Mouse (Mus musculus) right cerebral cortex, adult 18-20 months (tissue): ENCODE data around the gene Ddx47.

Experiments
- DNase-seq: peaks from one replicate; pipeline ENCODE4 v3.0.0; 2022; ENCODE audit warnings: mixed read lengths

Ddx47 gene

GRCm38 (mm10) chr6:135011734-135012116, 313 bp downstream of the Ddx47 start:
- DNase-seq = no peak

DNA sequence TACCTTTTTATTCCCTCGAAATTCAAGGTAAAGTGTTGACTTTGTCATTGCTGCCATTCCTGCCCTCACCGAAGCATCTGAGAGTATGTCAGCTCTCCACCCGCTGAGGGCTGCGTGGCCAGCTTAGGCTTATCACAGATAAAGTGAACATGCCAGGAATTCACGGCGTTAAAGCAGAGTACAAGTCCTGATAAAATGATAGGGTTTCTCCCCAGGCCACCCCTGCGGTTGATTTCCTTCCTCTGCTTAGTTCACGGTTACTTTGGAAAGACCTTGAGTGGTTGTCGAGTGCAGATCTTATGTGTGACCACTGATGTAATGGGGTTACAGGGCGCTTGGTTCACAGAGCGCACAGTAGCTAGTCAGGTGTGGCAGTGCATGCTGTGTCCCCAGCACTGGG, 5.8 kb downstream of the Ddx47 start:
- DNase-seq = no peak

DNA sequence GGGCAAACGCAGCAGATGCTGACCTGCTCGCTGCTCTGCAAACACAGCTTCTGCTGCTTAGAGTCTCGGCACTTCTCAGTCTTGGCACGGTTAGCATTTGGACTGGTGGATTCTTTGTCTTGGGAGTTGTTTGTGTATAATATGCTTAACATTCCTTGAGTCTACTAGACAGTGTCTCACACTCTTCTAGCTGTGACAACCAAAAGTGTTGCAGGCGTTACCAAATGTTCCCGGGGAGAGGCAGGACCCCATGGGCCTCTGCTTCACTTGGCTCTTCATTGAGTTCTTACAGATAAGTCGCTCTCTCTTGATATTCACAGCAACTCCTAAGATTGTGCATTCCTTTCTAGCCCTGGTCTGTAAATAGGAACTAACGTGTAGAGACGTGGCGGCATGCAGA, 8.2 kb downstream of the Ddx47 start:
- no peak for DNase-seq

DNA sequence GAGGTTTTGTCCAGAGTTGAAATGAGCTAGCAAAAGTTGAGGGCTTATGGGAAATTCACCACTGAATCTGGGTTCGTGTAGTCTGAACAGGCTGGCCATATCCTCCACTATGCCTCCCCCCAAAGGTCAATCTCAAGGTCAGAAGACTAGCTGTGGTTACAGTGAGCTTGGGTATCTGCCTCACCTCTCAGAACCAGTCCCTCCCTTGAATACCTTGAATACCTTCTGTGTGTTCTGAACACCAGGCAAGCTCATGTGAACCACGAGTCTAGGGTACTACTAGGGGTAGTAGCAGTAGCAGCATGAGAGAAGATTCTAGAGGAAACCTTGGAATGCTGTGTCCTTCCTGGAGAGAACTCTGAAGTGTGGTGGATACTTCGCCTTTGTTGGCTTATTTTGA, 10.2 kb downstream of the Ddx47 start:
- no peak for DNase-seq

- no peak for DNase-seq
Observed at GRCm38 (mm10) chr6:135023379-135023778, 12.0 kb downstream of the Ddx47 start.

DNA sequence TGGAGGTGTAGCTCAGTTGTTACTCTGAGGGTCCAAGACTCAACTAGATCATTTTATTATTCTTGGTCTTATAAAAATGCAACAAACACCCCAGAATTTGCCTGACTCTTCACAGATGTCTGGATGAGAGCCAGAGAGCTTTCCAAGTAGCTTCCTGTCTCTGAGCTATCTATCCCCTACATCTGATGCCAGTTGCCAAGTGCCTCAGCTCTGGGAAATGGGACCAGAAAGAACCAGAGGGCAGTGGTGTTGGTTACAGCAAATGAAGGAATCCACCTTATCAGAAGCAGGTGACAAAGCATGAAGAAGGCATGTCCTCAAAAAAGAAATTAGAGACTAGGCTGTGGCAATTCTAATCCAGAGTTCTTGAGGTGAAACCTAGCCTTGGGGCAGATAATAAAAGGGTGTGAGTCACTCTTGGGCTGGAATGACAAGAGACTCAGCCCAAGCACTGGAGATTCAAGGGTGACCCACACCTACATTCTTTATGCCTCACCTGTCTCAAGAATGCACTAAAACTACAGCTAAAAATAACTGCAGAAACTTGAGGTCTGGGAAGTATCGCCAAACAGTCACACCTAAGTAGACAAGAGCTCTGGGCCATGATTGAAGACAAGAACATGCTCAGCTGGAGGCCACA, 13.5 kb downstream of the Ddx47 start:
- no peak for DNase-seq

GRCm38 (mm10) chr6:135026232-135026631, 14.8 kb downstream of the Ddx47 start:
- peak; percentile 24 for DNase-seq

DNA sequence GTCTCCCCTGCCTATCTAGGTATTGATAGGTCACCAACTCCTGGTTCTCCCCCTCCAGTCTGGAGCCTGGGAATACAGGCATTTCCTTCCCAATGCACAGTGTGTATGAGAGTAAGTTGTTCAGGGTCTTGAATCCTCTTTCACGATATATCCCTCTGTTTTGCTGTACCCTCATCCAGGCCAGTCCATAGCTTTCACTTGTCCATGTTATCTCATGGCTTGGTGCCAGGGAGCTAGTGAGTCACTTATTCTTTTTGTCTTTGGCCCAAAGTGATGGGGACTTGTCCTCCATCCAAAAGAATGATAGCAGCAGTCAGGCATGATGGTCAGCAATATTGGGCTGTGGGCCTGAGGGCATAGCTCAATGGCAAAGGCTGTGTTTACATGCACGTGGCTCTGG, 15.3 kb downstream of the Ddx47 start:
- DNase-seq = no peak

DNA sequence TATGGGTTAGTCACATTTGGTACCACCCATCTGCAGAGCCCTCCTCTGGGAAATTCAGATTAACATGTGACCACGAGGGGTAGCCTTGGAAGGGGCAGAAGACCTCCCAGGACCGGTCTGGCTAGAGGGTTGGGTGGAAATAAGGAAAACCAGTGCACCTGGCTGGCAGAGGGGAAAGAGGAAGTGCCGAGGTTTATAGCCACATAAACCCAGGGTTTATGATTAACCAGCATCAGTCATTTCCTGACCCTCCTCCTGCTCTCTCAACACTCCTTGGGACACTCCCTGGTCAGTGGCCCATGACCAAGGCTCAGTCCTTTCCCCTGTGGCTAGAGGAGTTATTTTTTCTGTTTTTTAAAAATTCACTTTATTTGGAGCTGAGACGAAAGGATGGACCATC, 17.8 kb downstream of the Ddx47 start:
- no peak for DNase-seq

DNA sequence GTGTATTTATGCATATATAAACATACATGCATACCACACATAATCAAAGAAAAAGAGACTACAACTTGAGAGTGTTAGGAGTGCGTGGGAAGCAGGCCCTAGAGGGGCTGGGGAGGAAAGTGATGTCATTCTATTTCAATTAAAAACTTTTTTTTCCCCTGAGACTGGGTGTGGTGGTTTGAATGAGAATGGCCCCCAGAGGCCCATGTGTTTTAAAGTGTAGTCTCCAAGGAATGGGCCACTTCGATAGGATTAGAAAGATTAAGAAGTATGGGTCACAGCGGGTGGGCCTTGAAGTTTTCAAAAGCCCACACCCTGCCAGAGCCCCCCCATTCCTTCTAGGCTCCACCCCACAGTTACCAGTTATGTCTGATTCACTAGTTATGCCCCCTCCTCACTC, 27.3 kb downstream of the Ddx47 start:
- no peak for DNase-seq

DNA sequence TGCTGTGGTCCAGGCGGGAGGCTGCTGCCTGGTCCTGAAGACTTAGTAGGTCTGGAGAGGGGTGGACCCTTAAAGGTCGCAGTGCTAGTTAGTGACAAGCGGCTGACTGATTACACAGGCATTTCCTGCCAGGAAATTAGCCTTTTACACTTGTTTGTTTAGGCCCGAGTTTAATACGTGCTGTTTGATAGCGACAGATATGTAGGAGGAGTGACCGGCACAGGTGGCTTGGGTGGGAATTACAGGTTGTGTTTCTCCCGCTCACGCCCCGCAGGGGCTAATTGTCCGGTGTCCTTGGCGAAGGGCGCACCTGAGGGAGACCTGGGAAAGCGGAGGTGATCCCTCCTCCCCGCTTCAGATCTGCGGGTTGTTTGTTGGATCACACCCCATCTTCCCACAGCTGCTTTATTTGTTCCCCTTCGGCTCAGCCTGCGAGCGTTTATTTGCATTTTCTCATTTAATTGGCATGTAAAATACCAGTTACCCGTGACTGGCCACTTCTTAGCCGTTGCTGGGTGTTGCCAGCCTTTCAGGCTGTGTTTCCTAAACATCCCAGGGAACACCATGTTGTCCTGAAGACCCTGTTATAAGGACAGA, 29.0 kb downstream of the Ddx47 start:
- no peak for DNase-seq

- DNase-seq = no peak
Observed at GRCm38 (mm10) chr6:135041930-135042329, 30.5 kb downstream of the Ddx47 start.

GRCm38 (mm10) chr6:135047276-135047675, 35.9 kb downstream of the Ddx47 start:
- DNase-seq = no peak

DNA sequence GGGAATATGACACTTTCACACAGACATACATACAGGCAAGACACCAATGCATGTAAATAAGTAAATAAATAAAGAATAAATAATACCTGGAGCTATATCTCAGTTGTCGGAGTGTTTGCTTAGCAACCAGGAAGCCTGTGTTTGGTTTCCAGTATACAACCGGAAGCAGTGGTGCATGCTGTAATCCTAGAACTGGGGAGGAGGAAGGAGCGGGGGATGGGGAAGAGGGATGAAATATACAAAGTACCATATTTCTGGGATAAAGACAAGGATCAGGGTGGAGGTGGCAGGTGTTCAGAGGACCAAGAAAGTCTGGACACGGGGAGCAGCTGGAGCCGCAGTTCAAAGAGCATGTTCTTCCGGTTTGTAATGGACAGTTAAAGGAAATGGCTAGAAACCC, 37.1 kb downstream of the Ddx47 start:
- no peak for DNase-seq

DNA sequence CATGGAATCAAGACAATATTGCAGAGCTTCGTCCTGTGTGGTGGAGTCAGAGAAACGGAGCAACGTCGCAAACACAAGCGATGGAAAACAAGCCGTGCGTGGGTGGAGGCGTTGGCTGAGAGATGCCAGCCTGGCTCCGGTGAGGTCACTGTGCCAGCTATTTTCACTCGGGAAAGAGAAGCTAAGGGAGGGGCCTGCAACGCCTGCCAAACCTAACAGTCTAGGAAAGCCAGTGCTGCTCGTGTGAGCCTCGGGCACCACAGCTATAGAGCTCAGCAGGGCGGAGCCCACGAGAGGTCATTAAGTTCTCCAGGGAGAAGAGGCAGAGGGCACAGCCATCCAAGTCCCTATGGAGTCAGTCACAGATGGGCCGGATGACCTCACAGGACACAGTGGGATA, 37.5 kb downstream of the Ddx47 start:
- DNase-seq = no peak

GRCm38 (mm10) chr6:135053789-135054188, 42.4 kb downstream of the Ddx47 start:
- DNase-seq = no peak

DNA sequence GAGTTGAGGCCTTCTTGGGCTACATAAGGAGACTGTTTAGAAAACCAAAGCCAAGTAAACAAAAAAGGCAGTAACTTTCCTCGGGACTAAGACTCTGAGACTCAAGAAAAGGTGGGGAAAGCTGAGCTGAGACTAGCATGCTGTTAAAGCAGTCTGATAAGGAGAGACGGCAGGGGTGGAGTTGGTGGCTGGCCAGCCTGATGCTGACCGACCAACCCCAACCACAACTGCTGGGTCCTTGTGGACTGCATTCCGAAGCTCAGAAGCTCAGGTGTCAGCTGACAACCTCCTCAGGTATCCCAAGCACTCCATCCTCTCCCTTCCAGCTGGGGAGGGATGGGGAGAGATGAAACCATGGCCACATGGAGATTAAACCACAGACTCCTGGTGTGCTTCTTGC, 44.5 kb downstream of the Ddx47 start:
- no peak for DNase-seq

DNA sequence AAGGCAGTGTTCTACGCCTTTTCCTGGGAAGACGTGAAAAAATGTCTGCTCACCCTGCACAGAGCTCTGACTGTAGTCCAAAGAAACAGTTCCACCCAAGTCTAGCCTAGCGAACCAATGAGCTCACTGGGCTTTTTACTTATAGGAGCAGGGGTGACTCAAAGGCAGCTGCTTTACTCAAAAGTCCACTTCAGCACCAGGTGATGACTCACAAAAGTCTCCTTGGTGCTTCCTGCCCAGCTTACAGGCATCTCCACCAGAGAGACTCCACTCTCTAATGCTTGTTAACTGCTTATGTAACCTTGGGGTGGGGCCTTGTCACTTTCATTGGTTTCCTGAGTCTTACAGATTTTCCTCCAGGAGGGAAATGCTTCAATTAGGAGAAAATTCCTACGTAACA, 49.3 kb downstream of the Ddx47 start:
- DNase-seq = no peak

- DNase-seq = no peak
Observed at GRCm38 (mm10) chr6:135064621-135065020, 53.2 kb downstream of the Ddx47 start.

DNA sequence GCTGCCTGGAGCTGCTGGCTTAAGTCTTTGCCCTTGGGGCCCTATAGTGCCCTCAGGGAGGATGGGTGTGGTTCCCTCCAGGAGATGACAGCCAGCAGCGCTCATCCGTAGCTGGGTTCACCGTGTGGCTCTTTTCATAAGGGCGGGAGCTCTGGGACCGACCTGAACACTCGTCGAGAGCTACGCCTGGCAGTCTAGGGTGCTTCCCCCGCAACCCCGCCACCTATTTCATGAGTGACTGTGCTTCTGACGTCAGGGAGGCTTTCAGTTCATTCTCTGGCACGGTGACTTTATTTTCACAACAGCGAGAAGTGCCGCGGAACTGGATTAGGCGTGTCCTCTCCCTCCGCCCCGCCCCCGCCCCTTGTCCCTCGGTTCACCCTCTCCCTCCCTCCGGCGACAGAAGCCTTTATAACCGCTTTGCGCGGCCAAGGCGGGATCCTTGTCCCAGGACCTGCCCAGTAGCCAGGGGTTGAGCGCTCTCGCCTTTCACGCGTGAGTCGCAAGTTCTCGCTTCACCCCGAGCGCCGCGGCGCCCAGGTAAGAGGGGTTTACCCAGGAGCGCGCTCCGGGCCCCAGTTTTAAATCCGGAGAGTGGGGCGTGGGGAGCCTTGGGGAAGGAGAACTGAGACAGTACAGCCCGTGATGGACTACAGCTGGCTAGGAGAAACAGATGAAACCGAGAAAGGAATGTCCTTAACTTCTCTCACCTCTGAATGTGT, 54.0 kb downstream of the Ddx47 start, which contains the start of gene Gprc5a:
TSS of gene Gprc5a (plus strand) at position 416 of the 722 bp plus-strand sequence.
- DNase-seq = peak; percentile 13

DNA sequence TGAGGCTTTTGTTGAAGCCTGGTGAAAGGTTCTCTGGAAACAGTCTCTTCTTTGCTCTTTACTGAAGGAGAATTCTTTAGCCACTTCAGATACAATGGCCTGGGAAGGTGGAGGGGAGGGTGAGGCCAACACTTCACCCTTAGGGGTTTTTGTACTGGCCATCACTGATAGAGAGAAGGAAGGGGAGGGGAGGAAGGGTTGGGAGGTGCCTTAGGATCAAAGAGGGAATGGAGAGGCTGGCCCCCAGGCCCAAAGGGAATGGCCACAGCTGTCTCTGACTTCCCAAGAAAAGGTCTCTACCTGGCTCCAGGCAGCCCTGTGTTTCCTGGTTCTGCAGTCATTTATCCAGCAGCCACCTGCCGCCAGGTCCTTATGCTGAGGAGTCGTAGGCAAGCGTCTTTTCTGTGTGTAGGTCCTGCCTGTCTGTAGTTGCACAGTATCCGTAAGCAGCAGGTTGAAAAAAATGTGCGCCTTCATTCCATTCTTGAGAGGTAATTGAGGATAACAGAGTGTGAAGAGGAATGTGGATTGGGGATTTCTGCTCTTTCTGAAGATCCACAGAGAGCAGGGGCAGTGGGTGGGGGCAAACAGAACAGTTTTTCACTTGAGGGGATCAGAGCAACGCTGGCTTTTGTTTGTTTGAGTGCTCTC, 55.5 kb downstream of the Ddx47 start:
- no peak for DNase-seq

- no peak for DNase-seq
Observed at GRCm38 (mm10) chr6:135068221-135068620, 56.8 kb downstream of the Ddx47 start.

- no peak for DNase-seq
Observed at GRCm38 (mm10) chr6:135069856-135070255, 58.4 kb downstream of the Ddx47 start.

DNA sequence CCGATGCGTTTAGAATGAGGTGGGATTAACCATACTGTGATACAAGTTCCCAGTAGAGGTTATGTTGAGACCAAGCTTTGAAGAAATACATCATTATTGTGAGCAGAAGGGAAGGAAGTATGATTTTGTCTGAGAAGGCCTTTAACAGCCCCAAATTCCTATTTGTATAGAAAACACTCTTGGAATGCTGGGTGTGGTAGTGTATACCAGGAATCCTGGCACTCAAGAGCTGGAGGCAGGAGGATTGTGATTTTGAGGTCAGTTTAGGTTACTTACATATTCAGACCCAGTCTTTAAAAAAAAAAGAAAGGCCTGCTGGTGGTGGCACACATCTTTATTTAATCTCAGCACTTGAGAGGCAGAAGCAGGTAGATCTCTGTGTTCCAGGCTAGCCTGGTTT, 58.9 kb downstream of the Ddx47 start:
- no peak for DNase-seq
